Mouse (Mus musculus) brain, embryonic 14.5 days (tissue): Measurements from ENCODE around the gene Trmt112.

Experiments used
- CTCF ChIP-seq: fragments of 200-500 bp; IDR thresholded peaks from 2 replicates; pipeline ENCODE4 v1.5.1; 2012; ENCODE audit warnings: inconsistent platforms, mild to moderate bottlenecking, moderate library complexity, borderline replicate concordance; ENCODE audit not compliant: insufficient read depth, insufficient read length; ENCODE audit errors: extremely low read depth
- POLR2A ChIP-seq: fragments of 200-500 bp; IDR thresholded peaks from 2 replicates; pipeline ENCODE4 v1.6.1; 2012; ENCODE audit warnings: mild to moderate bottlenecking, inconsistent platforms, borderline replicate concordance; ENCODE audit not compliant: poor library complexity, insufficient read depth, insufficient read length, severe bottlenecking; ENCODE audit errors: extremely low read depth

DNA sequence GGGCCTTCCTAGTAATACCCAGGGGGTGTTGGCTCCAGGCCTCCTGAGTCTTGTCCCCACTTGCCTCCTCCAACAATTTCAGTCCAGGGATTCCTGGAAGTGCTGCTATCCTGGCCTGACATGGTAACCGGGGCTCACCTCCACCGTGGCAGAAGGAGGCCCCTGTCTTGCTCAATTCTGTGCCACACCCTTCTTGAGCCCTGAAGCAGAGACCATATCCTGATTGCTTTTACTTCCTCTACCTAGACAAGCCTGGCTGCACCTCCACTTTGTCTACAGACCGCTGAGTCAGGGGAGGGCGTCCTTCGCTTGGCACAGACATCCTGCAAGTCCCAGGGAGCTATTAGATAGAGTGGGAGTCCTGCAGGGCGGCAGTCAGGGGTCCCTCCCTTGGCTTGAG is 48.8 kb upstream of the Trmt112 start:
- TF ChIP-seq CTCF (no peak), POLR2A (no peak)
